Comparison of ENCODE assay signal across 9 mouse cellular contexts in genomic region chr7:100003781-100004180, GRCm38 (mm10). TPM values are rescaled to one million over a fixed set of nuclear protein-coding genes. Genes with fewer than 3 reads are reported as not detected.
A peak's percentile ranks its signal among the peaks of the same experiment; 100 is the strongest.
DNase-seq lines count a peak whose midpoint lies in the region; ATAC-seq and TF ChIP-seq lines count a peak whose summit lies in the region.
"Had no signal": no experiment of that assay in that cellular context is flagged by ENCODE, and none has a peak within 500 bp of the region (broad histone marks: within the 10 kb centered on the region; RNA-seq: fewer than 3 reads in every experiment).

No protein-coding gene starts in this region.

- H3K9me3 ChIP-seq in kidney, embryonic 16.5 days (ENCODE audit: low read length), result no peaks in the 10 kb centered on the region
- H3K9me3 ChIP-seq in CH12.LX (replicated peaks; ENCODE audit: low read length), result no peaks in the 10 kb centered on the region

- peak; percentile 61 for DNase-seq in CD4-positive, CD25-positive, alpha-beta regulatory T cell, adult 2 months (ENCODE audit: low read depth, low spot score)
- DNase-seq in kidney, postnatal 4 days, result peak; percentile 48 to 56
- DNase-seq in CH12.LX (ENCODE audit: extremely low read depth), result peak; percentile 24
- peak; percentile 57 for DNase-seq in lung, postnatal 36 days
- no peak for DNase-seq in ovary, adult 18-20 months (ENCODE audit: low spot score)
- no peak for DNase-seq in cerebellum, adult 11 months

- no peak overlapping the region for H3K27ac ChIP-seq in kidney, embryonic 16.5 days (ENCODE audit: low read length)
- H3K27ac ChIP-seq in CH12.LX (ENCODE audit: insufficient read depth, low read depth), result no peak overlapping the region

- peaks cover 51% of the 10 kb centered on the region for H3K27me3 ChIP-seq in kidney, embryonic 16.5 days (ENCODE audit: insufficient read depth, low read length)
- peaks cover 40% of the 10 kb centered on the region for H3K27me3 ChIP-seq in CH12.LX (replicated peaks)

- TF ChIP-seq EP300 in CH12.LX (IDR thresholded peaks at IDR 0.05; ENCODE audit: low read length), result no peak

- no peak overlapping the region for H3K9ac ChIP-seq in kidney, embryonic 16.5 days (replicated peaks; ENCODE audit: low read length)
- H3K9ac ChIP-seq in CH12.LX (ENCODE audit: insufficient read depth, low read depth), result no peak overlapping the region

- dilution Hi-C loops in CH12.LX (cut with MboI; ENCODE audit: extremely low pct_ligation_motif_present, extremely low pct_unique_long_range_greater_than_20kb, low sequenced_read_pairs), result no loop called here

- no peak for TF ChIP-seq POLR2A in CH12.LX (IDR thresholded peaks at IDR 0.05; ENCODE audit: low read depth, low read length)

- WGBS in kidney, embryonic 16.5 days, result 59% methylated on average over 9 of the region's 9 CpGs

- no peaks in the 10 kb centered on the region for H3K79me2 ChIP-seq in CH12.LX (replicated peaks; ENCODE audit: control insufficient read depth, extremely low read depth, insufficient read depth, poor library complexity, severe bottlenecking)

- H3K4me1 ChIP-seq in kidney, embryonic 16.5 days (ENCODE audit: insufficient read depth, low read length), result no peaks in the 10 kb centered on the region; the same call in 1 of the 2 replicates
- no peaks in the 10 kb centered on the region for H3K4me1 ChIP-seq in CH12.LX (ENCODE audit: control insufficient read depth in 1 of 2, insufficient read depth in 2 of 2)

- no peaks in the 10 kb centered on the region for H3K36me3 ChIP-seq in kidney, embryonic 16.5 days (ENCODE audit: insufficient read depth, low read length)
- H3K36me3 ChIP-seq in CH12.LX (replicated peaks in 1 of 2; ENCODE audit: control insufficient read depth in 1 of 2, insufficient read depth in 1 of 2, low read length in 1 of 2), result no peaks in the 10 kb centered on the region

- in situ Hi-C loops in CH12.LX (cut with MboI; ENCODE audit: low pct_ligation_motif_present, low pct_unique_long_range_greater_than_20kb, low sequenced_read_pairs), result loop anchor here (25.0 kb wide), 1 partner anchor 184 kb away; the partner anchor contains the start of gene Kcne3

- peak; percentile 46 to 75; a peak in 3 of 4 replicates for TF ChIP-seq CTCF in CH12.LX (conservative IDR thresholded peaks at IDR 0.05 in 1 of 2, IDR thresholded peaks at IDR 0.05 in 1 of 2; ENCODE audit: low read depth in 2 of 2, low read length in 2 of 2)

- ATAC-seq in CD4-positive, CD25-positive, alpha-beta regulatory T cell, adult 4 months, result no peak
- no peak for ATAC-seq in kidney, embryonic 16.5 days (ENCODE audit: low FRiP score, low TSS enrichment)

- TF ChIP-seq RAD21 in CH12.LX (IDR thresholded peaks at IDR 0.05; ENCODE audit: low read depth, low read length), result peak; percentile 67

- H3K4me2 ChIP-seq in kidney, embryonic 16.5 days (replicated peaks; ENCODE audit: low read depth, low read length), result no peak overlapping the region
- H3K4me2 ChIP-seq in CH12.LX (ENCODE audit: insufficient read depth, low read depth, poor library complexity, severe bottlenecking), result no peak overlapping the region

- H3K4me3 ChIP-seq in kidney, embryonic 16.5 days (ENCODE audit: low read length), result no peak overlapping the region
- no peak overlapping the region for H3K4me3 ChIP-seq in CH12.LX (replicated peaks in 1 of 3; ENCODE audit: low read depth in 2 of 3, low read length in 2 of 3, poor library complexity in 1 of 3)

TF ChIP-seq in CH12.LX, 34 proteins besides CTCF, POLR2A, EP300 and RAD21:
- TF ChIP-seq SMC3 (IDR thresholded peaks at IDR 0.05; ENCODE audit: low read depth, low read length), result peak; percentile 58
- no peak for TF ChIP-seq PAX5 (IDR thresholded peaks at IDR 0.05; ENCODE audit: low read length)
- 0 out of 2 replicates have a peak, but pooled peaks have one; percentile 29 for TF ChIP-seq BHLHE40 (IDR thresholded peaks at IDR 0.05; ENCODE audit: low read depth, low read length)
- no peak for TF ChIP-seq JUND (conservative IDR thresholded peaks at IDR 0.05; ENCODE audit: low read depth, low read length)

RNA-seq across cellular contexts. Expression of gene Chrdl2, which starts 2.2 kb away (rescaled TPM):
- not detected for polyA plus RNA-seq in CD4-positive, CD25-positive, alpha-beta regulatory T cell, adult 4 months (2017; shearing (Covaris generic))
- 0.90 and 0.95 TPM in 2 replicates for polyA plus RNA-seq in kidney, embryonic 16.5 days (2015; fragmentation: Nextera tagmentation; extraction: Ambion mirVana)
- total RNA-seq in CH12.LX (2012; rRNA removed) (not detected in 2 replicates), CH12.LX (2014; rRNA removed) (not detected in 2 replicates)
- polyA plus RNA-seq in CH12.LX (2012; ENCODE audit: insufficient read length, low read depth), result not detected in 2 replicates
- total RNA-seq: heart, postnatal 10 days had no signal

RNA-seq across cellular contexts. Expression of gene Rnf169, which starts 23.5 kb away (rescaled TPM):
- 1 to 10 TPM; 6.2 to 9.5 TPM for polyA plus RNA-seq in CD4-positive, CD25-positive, alpha-beta regulatory T cell, adult 4 months (2017; shearing (Covaris generic))
- 5.6 and 6.1 TPM in 2 replicates for polyA plus RNA-seq in kidney, embryonic 16.5 days (2015; fragmentation: Nextera tagmentation; extraction: Ambion mirVana)
- 8.9 and 11.4 TPM in 2 replicates for total RNA-seq in CH12.LX (2012; rRNA removed)
- total RNA-seq in CH12.LX (2014; rRNA removed), result 5.2 and 5.4 TPM in 2 replicates
- polyA plus RNA-seq in CH12.LX (2012; ENCODE audit: insufficient read length, low read depth), result 3.7 and 3.9 TPM in 2 replicates

Comparison
In these comparisons a context has a peak if more than half of its experiments do, and no peak if none do; other contexts are left out.
1. DNase-seq: peak in CD4-positive, CD25-positive, alpha-beta regulatory T cell, adult 2 months (single experiment), kidney, postnatal 4 days (2 of 2), CH12.LX (single experiment) and lung, postnatal 36 days (single experiment); none in ovary, adult 18-20 months (single experiment) and cerebellum, adult 11 months (single experiment).